Mouse (Mus musculus) neural tube, embryonic 14.5 days (tissue): ENCODE data around the gene Slc25a28. TPM values are rescaled to one million over a fixed set of nuclear protein-coding genes. Genes with fewer than 3 reads are reported as not detected.

Experiments used
- ATAC-seq: fragments of 200-750 bp; cut with Nextera tagmentation; 2 replicates; pipeline ENCODE4 v1.8.0; 2017; ENCODE audit warnings: low read depth, mild to moderate bottlenecking, moderate TSS enrichment, moderate library complexity
- H3K27ac ChIP-seq: fragments of 300-500 bp; sonication (generic); 2 replicates; pipeline ENCODE4 v1.5.1; 2014; ENCODE audit warnings: low read depth, mild to moderate bottlenecking, control low read depth, low read length, moderate library complexity, mixed read lengths
- H3K27me3 ChIP-seq: fragments of 300-500 bp; sonication (generic); 2 replicates; pipeline ENCODE4 v1.6.1; 2014; ENCODE audit warnings: low read length; ENCODE audit not compliant: control insufficient read depth, insufficient read depth
- H3K36me3 ChIP-seq: fragments of 300-500 bp; sonication (generic); 2 replicates; pipeline ENCODE4 v1.6.1; 2014; ENCODE audit warnings: low read length, mixed read lengths; ENCODE audit not compliant: control insufficient read depth, insufficient read depth
- H3K4me1 ChIP-seq: fragments of 300-500 bp; sonication (generic); 2 replicates; pipeline ENCODE4 v1.6.1; 2014; ENCODE audit warnings: low read length; ENCODE audit not compliant: control insufficient read depth, insufficient read depth
- H3K4me2 ChIP-seq: fragments of 300-500 bp; sonication (generic); 2 replicates; pipeline ENCODE4 v1.6.1; 2014; ENCODE audit warnings: mild to moderate bottlenecking, low read depth, low read length, control low read depth
- H3K4me3 ChIP-seq: fragments of 300-500 bp; sonication (generic); 2 replicates; pipeline ENCODE4 v1.5.1; 2014; ENCODE audit warnings: low read depth, low read length, control low read depth, mixed read lengths
- H3K9ac ChIP-seq: fragments of 300-500 bp; sonication (generic); replicated peaks from 2 replicates; pipeline ENCODE4 v1.6.1; 2014; ENCODE audit warnings: low read depth, mild to moderate bottlenecking, control low read depth, low read length, mixed read lengths
- H3K9me3 ChIP-seq: fragments of 300-500 bp; sonication (generic); 2 replicates; pipeline ENCODE4 v1.6.1; 2016; ENCODE audit warnings: low read length; ENCODE audit not compliant: control insufficient read depth
- WGBS: fragments of 180-500 bp; shearing (Covaris S2); extraction: QIAGEN DNeasy Blood & Tissue Kit; methylation state at CpG from one replicate; pipeline ENCODE4 v1.1.7; 2014; 5-methylcytosine and 5-hydroxymethylcytosine counted together
- polyA plus RNA-seq: library from polyadenylated mRNA; unstranded; fragments of >200 nt; fragmentation: Nextera tagmentation; extraction: Ambion mirVana; gene quantifications from 2 replicates; pipeline ENCODE4 v1.2.1, GENCODE M21; 2014

Gene Slc25a28
- polyA plus RNA-seq, 1 experiment from 2014 or later = 15.5 TPM

GRCm38 (mm10) chr19:43681541-43681940 lies 6.9 kb upstream of the Slc25a28 start:
- H3K36me3 ChIP-seq = no peaks in the 10 kb centered on the region
- H3K4me2 ChIP-seq = no peak overlapping the region
- no peaks in the 10 kb centered on the region for H3K9me3 ChIP-seq
- no peak overlapping the region for H3K9ac ChIP-seq
- H3K4me3 ChIP-seq = no peak overlapping the region
- ATAC-seq = no peak
- no peaks in the 10 kb centered on the region for H3K27me3 ChIP-seq
- WGBS = 90% methylated on average over 4 of the region's 4 CpGs
- no peaks in the 10 kb centered on the region for H3K4me1 ChIP-seq
- H3K27ac ChIP-seq = no peak overlapping the region

- Histone ChIP-seq H3K27ac (no peak overlapping the region), H3K4me2 (no peak overlapping the region), H3K36me3 (no peaks in the 10 kb centered on the region), H3K9ac (no peak overlapping the region), H3K4me3 (no peak overlapping the region), H3K9me3 (no peaks in the 10 kb centered on the region), H3K4me1 (no peaks in the 10 kb centered on the region), H3K27me3 (no peaks in the 10 kb centered on the region)
- 84% methylated on average over 10 of the region's 10 CpGs for WGBS
- no peak for ATAC-seq
Measured at GRCm38 (mm10) chr19:43679474-43679981, 4.8 kb upstream of the Slc25a28 start.

GRCm38 (mm10) chr19:43678467-43679003 lies 3.9 kb upstream of the Slc25a28 start:
- Histone ChIP-seq H3K27me3 (no peaks in the 10 kb centered on the region), H3K4me1 (peaks cover 2% of the 10 kb centered on the region; the same call in 1 of the 2 replicates), H3K27ac (no peak overlapping the region), H3K9ac (no peak overlapping the region), H3K9me3 (no peaks in the 10 kb centered on the region), H3K4me3 (no peak overlapping the region), H3K36me3 (no peaks in the 10 kb centered on the region), H3K4me2 (no peak overlapping the region)
- ATAC-seq = no peak
- WGBS = 89% methylated on average over 8 of the region's 8 CpGs

- peak overlapping the region; percentile 74 for H3K4me2 ChIP-seq
- H3K9me3 ChIP-seq = no peaks in the 10 kb centered on the region
- ATAC-seq = 0 out of 2 replicates have a peak, but pooled peaks have one; percentile 6
- peak overlapping the region; percentile 94 for H3K27ac ChIP-seq
- H3K27me3 ChIP-seq = no peaks in the 10 kb centered on the region
- peak overlapping the region; percentile 62 for H3K9ac ChIP-seq
- WGBS = 2% methylated on average over 43 of the region's 43 CpGs
- H3K4me3 ChIP-seq = peak overlapping the region; percentile 62
- H3K36me3 ChIP-seq = no peaks in the 10 kb centered on the region
- peaks cover 9% of the 10 kb centered on the region; the same call in 1 of the 2 replicates for H3K4me1 ChIP-seq
Measured at GRCm38 (mm10) chr19:43675525-43676400, 1.1 kb upstream of the Slc25a28 start.

- ATAC-seq = peak; percentile 18
- H3K9me3 ChIP-seq = no peaks in the 10 kb centered on the region
- peak overlapping the region; percentile 66; the same call in 1 of the 2 replicates for H3K27ac ChIP-seq
- H3K27me3 ChIP-seq = no peaks in the 10 kb centered on the region
- H3K4me2 ChIP-seq = peak overlapping the region; percentile 70
- peak overlapping the region; percentile 83 for H3K9ac ChIP-seq
- WGBS = 1% methylated on average over 28 of the region's 29 CpGs
- H3K36me3 ChIP-seq = no peaks in the 10 kb centered on the region
- H3K4me3 ChIP-seq = peak overlapping the region; percentile 62
- peaks cover 9% of the 10 kb centered on the region; the same call in 1 of the 2 replicates for H3K4me1 ChIP-seq
Measured at GRCm38 (mm10) chr19:43674316-43674689, 378 bp downstream of the Slc25a28 start.

- 14% methylated on average over 21 of the region's 21 CpGs for WGBS
- ATAC-seq = no peak
- H3K27ac ChIP-seq = no peak overlapping the region
Measured at GRCm38 (mm10) chr19:43673513-43674315, 967 bp downstream of the Slc25a28 start.

GRCm38 (mm10) chr19:43671054-43671453 lies 3.6 kb downstream of the Slc25a28 start:
- H3K9me3 ChIP-seq = no peaks in the 10 kb centered on the region
- no peak overlapping the region for H3K27ac ChIP-seq
- H3K4me1 ChIP-seq = peaks cover 9% of the 10 kb centered on the region; the same call in 1 of the 2 replicates
- 86% methylated on average over 7 of the region's 7 CpGs for WGBS
- H3K9ac ChIP-seq = no peak overlapping the region
- H3K36me3 ChIP-seq = peaks cover 5% of the 10 kb centered on the region; the same call in 1 of the 2 replicates
- no peaks in the 10 kb centered on the region for H3K27me3 ChIP-seq
- no peak overlapping the region for H3K4me3 ChIP-seq
- H3K4me2 ChIP-seq = no peak overlapping the region
- ATAC-seq = no peak

More at GRCm38 (mm10) chr19:43673513-43674315, 967 bp downstream of the Slc25a28 start:
- Histone ChIP-seq H3K4me2 (peak overlapping the region; percentile 70), H3K27me3 (no peaks in the 10 kb centered on the region), H3K4me1 (peaks cover 9% of the 10 kb centered on the region; the same call in 1 of the 2 replicates), H3K4me3 (peak overlapping the region; percentile 62), H3K36me3 (no peaks in the 10 kb centered on the region), H3K9me3 (no peaks in the 10 kb centered on the region), H3K9ac (peak overlapping the region; percentile 83)

GRCm38 (mm10) chr19:43669136-43669759 lies 5.4 kb downstream of the Slc25a28 start:
- no peak for ATAC-seq
- Histone ChIP-seq H3K9me3 (no peaks in the 10 kb centered on the region), H3K9ac (no peak overlapping the region), H3K36me3 (peaks cover 6% of the 10 kb centered on the region; the same call in 1 of the 2 replicates), H3K4me1 (peaks cover 9% of the 10 kb centered on the region; the same call in 1 of the 2 replicates), H3K27ac (no peak overlapping the region), H3K4me3 (no peak overlapping the region), H3K27me3 (no peaks in the 10 kb centered on the region), H3K4me2 (no peak overlapping the region)
- WGBS = 83% methylated on average over 8 of the region's 8 CpGs
